Mouse (Mus musculus) embryonic stem cell, embryonic (primary cell): ENCODE measurements around the gene Tmem260.

ENCODE experiments used
- CTCF ChIA-PET, 4 experiments: fragments of 300-600 bp in 2 of 4; fragments of 350-600 bp in 2 of 4; sonication (Branson Sonifier 250); formaldehyde crosslinking; loops; one replicate each; lab custom pipeline; 2022; ENCODE audit warnings: inconsistent platforms in 2 of 4; lab: Charles Lee
- POLR2A ChIA-PET, 4 experiments: fragments of 300-600 bp in 2 of 4; fragments of 350-600 bp in 2 of 4; sonication (Branson Sonifier 250); formaldehyde crosslinking; loops; one replicate each; lab custom pipeline; 2022; ENCODE audit warnings: antibody characterized with exemption in 4 of 4, inconsistent platforms in 1 of 4; lab: Charles Lee

Gene Tmem260

DNA sequence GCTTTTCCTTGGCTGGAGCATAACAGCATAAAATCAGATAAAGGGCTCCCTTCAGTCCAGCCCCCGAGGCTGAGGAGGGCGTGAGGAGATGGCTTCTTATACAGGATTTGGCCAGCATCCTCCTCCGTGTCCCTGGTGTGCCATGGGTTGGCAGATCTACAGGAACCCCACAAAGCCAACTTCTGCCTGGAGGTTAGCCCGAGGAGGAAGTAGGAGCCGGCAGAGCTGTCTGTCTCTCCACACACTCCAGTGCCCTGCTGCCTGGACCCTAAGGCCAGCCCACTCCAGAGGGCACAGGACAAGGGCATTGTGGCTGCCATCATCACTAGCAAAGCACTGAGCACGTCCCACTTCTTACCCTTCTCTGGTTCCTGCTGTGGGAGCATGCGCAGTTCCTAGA is 68.7 kb downstream of the Tmem260 start:
- CTCF ChIA-PET: interaction anchor here in 1 of 4 experiments (0.8 kb wide), 1 partner anchor 194 kb away, joined by 12 read pairs; no protein-coding TSS in a partner anchor
- POLR2A ChIA-PET: interaction anchor here in 2 of 4 experiments (0.6 to 0.8 kb wide), 5 partner anchors 15 to 420 kb away, joined by 4 to 6 read pairs (median 5); no protein-coding TSS in a partner anchor

DNA sequence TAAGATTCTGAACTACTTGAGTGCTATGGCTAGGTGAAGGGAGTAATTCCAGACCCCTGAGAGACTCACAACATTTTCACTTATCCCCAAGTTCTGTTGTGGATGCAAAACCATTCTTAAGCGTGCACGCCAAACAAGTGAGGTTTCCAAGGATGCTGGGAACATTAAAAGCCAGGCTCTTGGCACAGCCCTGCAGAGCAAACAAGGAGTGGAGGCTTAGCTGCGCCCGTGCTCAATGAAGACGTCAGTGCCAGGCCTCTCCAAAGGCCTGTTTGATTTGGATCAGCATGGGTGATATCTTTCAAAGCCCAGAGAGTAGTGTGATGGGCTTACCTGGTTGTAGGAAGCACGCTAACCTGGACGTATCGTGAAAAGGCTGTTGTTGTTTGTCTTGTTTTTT is 69.6 kb downstream of the Tmem260 start:
- ChIA-PET POLR2A (no interaction called here), CTCF (no interaction called here)

DNA sequence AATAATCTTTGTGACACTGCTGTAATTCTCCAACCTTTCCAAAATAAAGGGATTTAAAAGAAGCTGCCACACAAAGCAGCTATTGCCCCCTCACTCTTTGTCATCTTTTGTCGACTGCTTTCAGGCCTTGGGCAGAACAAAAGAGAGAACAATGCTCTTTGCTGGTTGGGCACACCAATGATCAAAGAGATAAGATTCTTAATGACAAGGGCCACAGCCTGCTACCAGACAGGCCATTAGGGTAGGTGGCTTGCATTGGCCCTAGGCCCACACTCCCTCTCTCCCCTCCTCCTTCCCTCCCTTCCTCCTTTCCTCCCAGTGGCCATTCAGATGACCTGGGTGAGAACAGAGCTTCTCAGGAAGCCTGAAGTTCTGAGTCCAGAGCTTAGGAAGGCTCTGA is 77.4 kb downstream of the Tmem260 start:
- CTCF ChIA-PET: interaction anchor here (0.6 to 2.1 kb wide), 8 partner anchors 11 to 374 kb away, joined by 3 to 6 read pairs (median 3); no protein-coding TSS in a partner anchor
- POLR2A ChIA-PET: interaction anchor here in 1 of 4 experiments (1.3 kb wide), 2 partner anchors 10 to 13 kb away, joined by 3 to 4 read pairs; no protein-coding TSS in a partner anchor

DNA sequence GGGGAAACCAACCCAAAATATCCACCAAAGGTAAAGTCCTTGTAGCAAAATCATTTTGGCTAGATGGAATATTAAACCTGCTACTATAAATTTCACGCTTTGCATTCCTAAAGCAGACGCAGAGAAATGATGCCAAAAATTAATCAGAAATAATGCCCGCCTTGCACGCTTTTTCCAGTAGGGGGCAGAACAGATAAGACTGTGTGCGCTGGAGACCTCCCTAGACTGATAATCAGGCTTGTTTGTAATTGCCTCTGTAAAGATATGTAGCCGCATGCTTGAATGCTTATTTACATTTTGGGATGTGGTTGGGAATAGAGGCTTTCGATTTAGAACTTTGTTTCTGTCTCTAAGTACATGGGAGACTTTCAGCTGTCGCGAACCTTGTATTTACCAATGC is 78.2 kb downstream of the Tmem260 start:
- POLR2A ChIA-PET: interaction anchor here in 1 of 4 experiments (1.3 kb wide), 2 partner anchors 11 to 12 kb away, joined by 3 to 4 read pairs; no protein-coding TSS in a partner anchor
- CTCF ChIA-PET: interaction anchor here in 3 of 4 experiments (0.6 to 2.1 kb wide), 7 partner anchors 12 to 373 kb away, joined by 3 to 6 read pairs (median 3); no protein-coding TSS in a partner anchor

DNA sequence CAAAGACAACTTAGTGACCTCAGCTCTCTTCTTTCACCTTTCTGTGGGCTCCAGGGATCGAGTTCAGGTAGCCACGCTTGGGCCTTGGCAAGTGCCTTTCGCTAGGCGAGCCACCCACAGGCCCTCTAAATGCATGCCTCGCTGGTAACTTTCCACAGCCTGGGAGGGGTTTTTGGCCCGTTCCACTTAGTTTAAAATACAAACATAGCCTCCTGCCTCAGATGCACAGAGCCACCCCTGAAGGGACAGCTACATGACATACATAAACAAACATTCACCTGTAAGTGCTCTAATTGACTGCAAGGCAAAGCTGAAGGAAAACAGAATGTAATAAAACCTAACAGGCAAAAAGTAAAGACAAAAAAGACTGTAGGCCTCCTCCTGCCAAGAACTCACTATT is 79.1 kb downstream of the Tmem260 start:
- POLR2A ChIA-PET: no interaction called here
- CTCF ChIA-PET: interaction anchor here in 1 of 4 experiments (0.6 to 0.7 kb wide), 2 partner anchors 385 to 1181 kb away, joined by 4 to 9 read pairs; no protein-coding TSS in a partner anchor

DNA sequence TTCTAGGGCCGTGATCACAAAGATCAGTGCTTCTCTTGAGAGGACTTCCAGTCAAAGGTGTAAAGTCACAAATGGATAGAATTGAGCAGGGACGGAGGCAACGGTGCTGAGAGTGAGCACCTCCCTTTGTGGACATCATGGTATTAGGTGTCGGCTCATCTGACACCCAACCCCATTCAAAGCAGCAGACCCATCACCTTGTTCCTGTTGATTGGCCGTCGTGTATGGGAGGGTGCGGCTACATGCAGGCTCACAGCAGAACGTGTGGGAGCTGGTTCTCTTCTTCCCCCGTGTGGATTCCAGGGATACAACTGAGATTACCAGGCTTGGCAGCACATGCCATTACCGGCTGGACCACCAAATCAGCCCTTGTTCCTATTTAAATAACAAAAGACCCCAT is 84.7 kb downstream of the Tmem260 start:
- POLR2A ChIA-PET: interaction anchor here in 1 of 4 experiments (0.6 kb wide), 1 partner anchor 10 kb away, joined by 3 read pairs; no protein-coding TSS in a partner anchor
- CTCF ChIA-PET: interaction anchor here in 1 of 4 experiments (0.6 kb wide), 2 partner anchors 42 to 119 kb away, joined by 3 read pairs; no protein-coding TSS in a partner anchor

DNA sequence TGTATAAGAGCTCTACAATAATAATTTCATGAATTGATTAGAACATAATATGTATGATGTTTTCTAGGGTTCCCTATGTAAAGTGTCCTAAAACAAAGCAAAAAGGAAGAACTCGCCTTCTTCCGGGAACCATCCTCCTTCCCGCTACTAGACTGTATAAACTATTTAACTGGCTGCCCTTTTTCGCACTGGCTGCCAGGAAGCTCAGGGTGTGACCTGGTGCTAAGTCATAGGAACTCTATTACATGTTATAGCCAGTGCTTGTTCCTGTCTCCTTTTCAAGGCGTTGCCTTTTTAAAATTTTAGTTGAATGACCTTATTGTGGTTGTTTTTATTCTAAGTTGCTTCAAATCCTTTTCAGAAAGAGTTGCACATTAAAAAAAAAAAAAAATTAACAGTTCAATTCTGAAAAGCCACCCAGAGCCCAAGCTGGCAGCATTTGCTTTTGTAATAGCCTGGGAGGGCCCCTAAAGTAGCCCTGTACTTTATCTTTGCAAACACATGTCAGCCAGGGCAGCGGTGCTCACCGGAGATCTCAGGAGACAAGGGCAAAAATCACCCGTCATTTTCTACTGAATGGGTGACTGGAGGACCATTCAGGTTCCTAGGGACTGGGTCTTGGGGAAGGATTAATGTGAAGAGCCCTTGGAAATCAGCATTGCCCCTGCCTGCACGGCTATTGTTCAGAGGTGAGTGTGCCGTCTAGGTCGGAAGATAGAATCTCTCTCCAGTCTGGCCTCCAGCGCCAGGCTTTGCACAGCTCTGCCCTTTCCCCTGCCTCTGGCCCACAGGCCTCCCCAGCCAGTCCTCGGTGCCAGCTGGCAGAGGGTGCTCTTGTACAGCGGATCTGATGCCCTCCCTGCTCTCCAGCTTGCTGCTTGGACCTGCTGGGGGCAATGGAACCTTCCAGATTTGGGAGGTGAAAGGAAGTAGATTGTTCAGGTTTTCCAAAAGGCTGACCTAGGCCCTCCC is 92.2 kb downstream of the Tmem260 start:
- CTCF ChIA-PET: interaction anchor here in 1 of 4 experiments (0.6 kb wide), 1 partner anchor 88 kb away, joined by 3 read pairs; no protein-coding TSS in a partner anchor
- POLR2A ChIA-PET: interaction anchor here in 1 of 4 experiments (0.7 kb wide), 1 partner anchor 136 kb away, joined by 3 read pairs; the partner anchor contains the start of gene Otx2

DNA sequence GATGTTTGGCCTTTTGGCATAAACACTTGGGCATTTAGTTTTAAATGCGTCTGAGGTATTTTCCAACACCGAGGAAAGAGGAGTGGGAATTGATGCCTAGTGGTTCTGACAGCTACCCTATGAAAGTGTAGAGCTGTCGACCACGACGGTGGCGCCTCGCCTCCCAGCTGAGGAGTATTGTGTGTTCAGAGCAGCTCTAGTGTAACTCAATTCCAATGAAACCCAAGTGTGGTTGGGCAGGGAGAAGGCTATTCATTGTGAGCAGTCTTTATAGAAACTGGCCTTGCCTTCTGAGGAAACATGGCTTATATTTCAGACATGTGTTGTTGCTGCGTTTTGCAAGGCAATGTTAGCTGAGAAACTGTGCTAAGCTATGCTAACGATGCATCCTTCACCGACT is 99.2 kb downstream of the Tmem260 start:
- ChIA-PET POLR2A (interaction anchor here in 1 of 4 experiments (0.9 kb wide), 1 partner anchor 98 kb away, joined by 3 read pairs; no protein-coding TSS in a partner anchor), CTCF (interaction anchor here in 1 of 4 experiments (0.8 kb wide), 1 partner anchor 156 kb away, joined by 5 read pairs; no protein-coding TSS in a partner anchor)

DNA sequence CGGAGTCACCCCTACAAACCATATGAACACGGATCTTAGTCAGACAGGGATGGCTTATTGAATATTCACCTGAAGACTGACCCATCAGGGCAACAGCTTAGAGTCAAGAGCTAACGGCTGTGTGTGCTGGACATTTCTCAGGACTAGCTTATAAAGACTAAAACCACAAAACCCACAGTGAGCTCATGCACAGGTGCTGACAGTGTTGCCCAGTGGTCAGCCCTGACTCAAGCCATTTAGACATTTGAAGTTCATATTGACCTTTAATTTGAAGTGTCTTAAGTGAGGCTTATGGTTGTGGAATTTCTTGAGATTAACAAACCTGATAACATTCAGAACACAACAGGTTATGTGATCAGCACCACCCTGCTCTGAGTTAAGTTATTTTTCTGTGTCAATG is 100.1 kb downstream of the Tmem260 start:
- ChIA-PET CTCF (no interaction called here), POLR2A (interaction anchor here in 1 of 4 experiments (0.7 kb wide), 1 partner anchor 79 kb away, joined by 4 read pairs; no protein-coding TSS in a partner anchor)

DNA sequence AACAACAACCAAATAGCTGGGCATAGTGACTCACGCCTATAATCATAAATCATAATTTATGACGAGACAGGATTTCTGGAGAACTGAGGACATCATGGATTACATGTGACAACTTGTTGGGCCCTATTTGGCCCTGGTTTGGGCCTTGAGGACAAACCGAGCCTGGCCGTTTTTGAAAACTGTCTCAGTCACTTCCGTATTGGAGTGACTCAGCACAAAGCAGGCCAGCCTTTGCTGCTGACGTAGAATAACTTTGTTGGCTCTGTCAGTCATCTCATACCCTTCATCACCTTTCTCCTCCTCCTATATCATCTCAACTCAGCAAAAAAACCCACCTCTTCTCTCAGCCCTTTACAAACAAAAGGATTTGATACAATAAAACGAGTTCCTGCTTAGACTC is 103.8 kb downstream of the Tmem260 start:
- ChIA-PET POLR2A (no interaction called here), CTCF (interaction anchor here in 2 of 4 experiments (0.6 to 1.0 kb wide), 2 partner anchors 177 to 178 kb away, joined by 3 read pairs; no protein-coding TSS in a partner anchor)

DNA sequence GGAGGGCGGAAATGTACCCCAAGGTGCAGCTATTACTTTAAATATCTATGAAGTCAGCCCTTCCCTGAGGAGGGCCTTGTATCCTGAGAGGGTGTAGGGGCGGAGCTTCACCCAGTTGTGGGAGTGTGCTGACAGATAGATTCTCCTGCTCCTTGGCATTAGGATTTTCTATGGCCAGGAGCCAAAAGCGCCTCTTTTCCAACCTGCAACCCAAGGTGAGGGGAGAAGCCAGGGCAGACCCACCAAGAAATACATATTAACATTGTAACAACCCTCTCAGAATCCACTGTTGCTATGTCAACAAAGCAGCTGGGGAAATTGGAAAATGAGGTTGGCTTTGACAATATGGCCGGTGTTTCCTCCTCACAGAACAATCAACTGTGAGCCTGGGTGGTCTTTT is 107.3 kb downstream of the Tmem260 start:
- ChIA-PET CTCF (interaction anchor here in 2 of 4 experiments (0.8 to 1.7 kb wide), 3 partner anchors 20 to 336 kb away, joined by 3 to 4 read pairs (median 4); no protein-coding TSS in a partner anchor), POLR2A (interaction anchor here in 2 of 4 experiments (0.6 to 1.4 kb wide), 5 partner anchors 10 to 731 kb away, joined by 3 to 5 read pairs (median 3); no protein-coding TSS in a partner anchor)

DNA sequence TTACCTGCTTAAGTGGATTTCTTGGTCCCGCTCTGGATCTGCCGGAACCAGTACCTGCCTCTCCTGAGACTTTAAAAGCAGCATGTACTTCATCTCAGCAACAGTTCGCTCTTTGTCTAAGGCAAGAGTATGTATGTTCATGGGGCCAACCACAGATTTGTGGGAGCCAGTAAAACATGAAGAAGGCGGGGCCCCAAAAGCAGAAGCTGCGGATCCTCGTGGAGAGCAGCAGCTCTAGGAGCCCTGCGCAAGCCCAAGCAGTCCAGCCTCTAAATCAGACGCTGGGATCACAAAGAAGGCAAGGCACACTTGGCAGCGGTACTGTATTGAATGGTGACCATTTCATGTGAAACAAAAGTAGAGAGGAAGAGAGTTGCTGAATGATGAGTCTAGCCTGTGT is 107.8 kb downstream of the Tmem260 start:
- POLR2A ChIA-PET: interaction anchor here in 1 of 4 experiments (1.0 to 1.4 kb wide), 3 partner anchors 11 to 101 kb away, joined by 3 to 5 read pairs (median 3); no protein-coding TSS in a partner anchor
- CTCF ChIA-PET: interaction anchor here in 1 of 4 experiments (1.7 kb wide), 1 partner anchor 21 kb away, joined by 4 read pairs; no protein-coding TSS in a partner anchor

DNA sequence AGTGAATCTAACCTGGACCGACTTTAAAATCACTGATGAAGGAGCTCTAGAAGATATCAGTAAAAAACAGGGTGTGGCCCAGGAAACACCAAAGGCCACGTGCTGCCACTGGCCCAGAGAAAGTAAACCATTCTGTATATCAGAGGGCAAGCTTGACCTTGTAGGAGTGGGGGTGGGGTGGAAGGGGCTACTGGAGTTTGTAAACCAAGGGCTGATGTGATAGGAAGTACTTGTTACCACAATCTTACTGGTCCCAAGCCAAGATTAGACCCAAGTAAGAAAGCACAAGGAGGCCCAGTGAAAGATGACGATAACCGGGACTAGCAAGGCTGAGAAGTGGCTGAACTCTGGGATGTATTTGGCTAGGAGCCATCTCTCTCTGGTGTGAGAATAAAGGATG is 113.1 kb downstream of the Tmem260 start:
- CTCF ChIA-PET: no interaction called here
- POLR2A ChIA-PET: interaction anchor here in 1 of 4 experiments (0.6 kb wide), 2 partner anchors 81 to 98 kb away, joined by 3 to 6 read pairs; no protein-coding TSS in a partner anchor

DNA sequence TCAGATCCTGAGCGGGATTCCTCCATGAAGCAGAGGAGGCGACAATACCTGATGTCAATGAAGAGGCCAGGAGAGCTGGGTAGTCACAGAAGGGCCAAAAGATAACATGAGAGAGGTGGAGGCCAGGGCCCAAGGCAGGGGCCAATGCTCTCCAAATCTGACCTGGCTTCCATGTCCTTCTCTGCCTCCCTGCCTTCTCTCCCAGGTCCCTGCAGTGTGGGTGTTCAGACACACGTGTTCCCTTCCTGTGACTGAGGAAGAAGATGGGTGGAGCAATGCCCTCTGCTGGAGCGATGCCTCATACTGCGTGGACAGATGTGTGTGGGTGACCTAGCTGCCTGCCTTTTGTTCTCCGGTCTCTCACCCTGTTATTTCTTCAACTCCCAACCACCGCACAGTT is 113.8 kb downstream of the Tmem260 start:
- CTCF ChIA-PET: no interaction called here
- POLR2A ChIA-PET: no interaction called here

DNA sequence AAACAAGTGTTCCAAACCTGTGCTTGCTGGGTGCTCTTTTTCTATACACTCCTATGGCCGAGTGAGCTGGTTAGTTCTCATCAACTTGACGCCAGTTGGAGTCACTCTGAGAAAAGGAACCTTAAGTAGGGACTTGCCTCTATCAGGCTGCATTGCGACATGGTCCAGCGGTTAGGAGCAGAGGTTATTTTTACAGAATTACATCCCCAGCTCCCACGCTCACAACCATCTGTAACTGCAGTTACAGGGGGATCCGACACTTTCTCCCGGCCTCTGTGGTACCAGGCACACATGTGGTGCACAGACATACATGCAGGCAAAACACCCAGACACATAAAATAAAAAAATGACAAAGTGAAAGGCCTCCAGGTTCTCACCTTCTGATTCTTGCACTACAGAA is 120.7 kb downstream of the Tmem260 start:
- POLR2A ChIA-PET: no interaction called here
- CTCF ChIA-PET: interaction anchor here in 1 of 4 experiments (1.2 kb wide), 1 partner anchor 195 kb away, joined by 4 read pairs; no protein-coding TSS in a partner anchor
